ENCODE assay signal across 9 mouse cellular contexts in genomic region chr9:56516692-56517263, GRCm38 (mm10).
DNase-seq lines count a peak whose midpoint lies in the region; ATAC-seq and TF ChIP-seq lines count a peak whose summit lies in the region.
"Had no signal": no experiment of that assay in that cellular context is flagged by ENCODE, and none has a peak within 500 bp of the region (broad histone marks: within the 10 kb centered on the region; RNA-seq: fewer than 3 reads in every experiment).

No protein-coding gene starts in this region.

- no peaks in the 10 kb centered on the region for H3K9me3 ChIP-seq in neural tube, embryonic 14.5 days (ENCODE audit: control insufficient read depth, low read length)
- H3K9me3 ChIP-seq in heart, embryonic 16.5 days (replicated peaks; ENCODE audit: control insufficient read depth, low read length), result no peaks in the 10 kb centered on the region
- H3K9me3 ChIP-seq in stomach, postnatal 0 days (ENCODE audit: control insufficient read depth, low read length), result no peaks in the 10 kb centered on the region
- H3K9me3 ChIP-seq: neural tube, embryonic 12.5 days had no signal

- no peak overlapping the region for H3K4me2 ChIP-seq in neural tube, embryonic 14.5 days (ENCODE audit: low read depth, low read length)
- H3K4me2 ChIP-seq in heart, embryonic 16.5 days (ENCODE audit: low read depth, low read length), result no peak overlapping the region
- H3K4me2 ChIP-seq in stomach, postnatal 0 days (replicated peaks; ENCODE audit: low read depth), result no peak overlapping the region; the same call in 1 of the 2 replicates
- H3K4me2 ChIP-seq: neural tube, embryonic 12.5 days had no signal

- H3K9ac ChIP-seq in neural tube, embryonic 14.5 days (replicated peaks; ENCODE audit: low read depth, low read length), result no peak overlapping the region
- peak overlapping the region; percentile 42; the same call in 1 of the 2 replicates for H3K9ac ChIP-seq in heart, embryonic 16.5 days (ENCODE audit: low read length)
- H3K9ac ChIP-seq in stomach, postnatal 0 days (ENCODE audit: low read length), result no peak overlapping the region
- H3K9ac ChIP-seq: neural tube, embryonic 12.5 days had no signal

- TF ChIP-seq CTCF in stomach, postnatal 0 days (IDR thresholded peaks at IDR 0.05; ENCODE audit: low read depth), result peak; percentile 58

- 60% methylated on average over 4 of the region's 4 CpGs for WGBS in neural tube, embryonic 14.5 days
- 44% methylated on average over 4 of the region's 4 CpGs for WGBS in heart, embryonic 16.5 days
- 52% methylated on average over 4 of the region's 4 CpGs for WGBS in stomach, postnatal 0 days

- no peaks in the 10 kb centered on the region for H3K36me3 ChIP-seq in neural tube, embryonic 14.5 days (ENCODE audit: control insufficient read depth, insufficient read depth, low read length)
- H3K36me3 ChIP-seq in heart, embryonic 16.5 days (ENCODE audit: control insufficient read depth, insufficient read depth), result no peaks in the 10 kb centered on the region
- H3K36me3 ChIP-seq in stomach, postnatal 0 days (ENCODE audit: control insufficient read depth, insufficient read depth, low read length), result no peaks in the 10 kb centered on the region
- H3K36me3 ChIP-seq: neural tube, embryonic 12.5 days had no signal

- no peaks in the 10 kb centered on the region for H3K27me3 ChIP-seq in neural tube, embryonic 14.5 days (ENCODE audit: control insufficient read depth, insufficient read depth, low read length)
- no peaks in the 10 kb centered on the region for H3K27me3 ChIP-seq in heart, embryonic 16.5 days (ENCODE audit: control insufficient read depth, insufficient read depth, low read length)
- H3K27me3 ChIP-seq in stomach, postnatal 0 days (ENCODE audit: control insufficient read depth, insufficient read depth, low read length), result no peaks in the 10 kb centered on the region
- H3K27me3 ChIP-seq: neural tube, embryonic 12.5 days had no signal

- no peaks in the 10 kb centered on the region for H3K4me1 ChIP-seq in neural tube, embryonic 14.5 days (ENCODE audit: control insufficient read depth, insufficient read depth, low read length)
- peaks cover 17% of the 10 kb centered on the region for H3K4me1 ChIP-seq in heart, embryonic 16.5 days (ENCODE audit: control insufficient read depth, insufficient read depth, low read length)
- H3K4me1 ChIP-seq in stomach, postnatal 0 days (replicated peaks; ENCODE audit: control insufficient read depth, insufficient read depth), result no peaks in the 10 kb centered on the region

- ATAC-seq in neural tube, embryonic 14.5 days (ENCODE audit: low read depth), result peak; percentile 24; the same call in 1 of the 2 replicates
- ATAC-seq in heart, embryonic 16.5 days (replicated peaks; ENCODE audit: extremely low read depth, insufficient read depth, low FRiP score), result peak; percentile 79
- peak; percentile 80 for ATAC-seq in stomach, postnatal 0 days (ENCODE audit: low FRiP score, low TSS enrichment)
- ATAC-seq in cerebellum, adult (ENCODE audit: insufficient number of reproducible peaks, low FRiP score, low TSS enrichment), result no peak
- ATAC-seq in frontal cortex, adult (ENCODE audit: low TSS enrichment), result no peak

- no peak for DNase-seq in neural tube, embryonic 10.5 days (ENCODE audit: extremely low spot score, low spot score)
- peak; percentile 63 to 72 for DNase-seq in kidney, postnatal 36 days
- DNase-seq in stomach, postnatal 0 days (ENCODE audit: low spot score), result peak; percentile 66
- DNase-seq in cerebellum, adult 11-12 months, result no peak

- no peak for TF ChIP-seq EP300 in stomach, postnatal 0 days (optimal IDR thresholded peaks at IDR 0.05)

- H3K27ac ChIP-seq in neural tube, embryonic 14.5 days (ENCODE audit: low read depth, low read length), result no peak overlapping the region
- peak overlapping the region; percentile 65 for H3K27ac ChIP-seq in heart, embryonic 16.5 days (ENCODE audit: low read length)
- H3K27ac ChIP-seq in stomach, postnatal 0 days (replicated peaks), result 0 out of 2 replicates have a peak overlapping the region, but pooled peaks have one; percentile 18
- H3K27ac ChIP-seq: neural tube, embryonic 12.5 days had no signal

- H3K4me3 ChIP-seq in neural tube, embryonic 14.5 days (ENCODE audit: low read depth, low read length), result no peak overlapping the region
- H3K4me3 ChIP-seq in heart, embryonic 16.5 days (ENCODE audit: low read length), result no peak overlapping the region
- H3K4me3 ChIP-seq in stomach, postnatal 0 days (ENCODE audit: low read depth, low read length), result no peak overlapping the region
- H3K4me3 ChIP-seq: neural tube, embryonic 12.5 days had no signal

Comparison
In these comparisons a context has a peak if more than half of its experiments do, and no peak if none do; other contexts are left out.
1. ATAC-seq: peak in neural tube, embryonic 14.5 days (single experiment), heart, embryonic 16.5 days (single experiment) and stomach, postnatal 0 days (single experiment); none in cerebellum, adult (single experiment) and frontal cortex, adult (single experiment).
2. DNase-seq: peak in kidney, postnatal 36 days (2 of 2) and stomach, postnatal 0 days (single experiment); none in neural tube, embryonic 10.5 days (single experiment) and cerebellum, adult 11-12 months (single experiment).